In genomic region chr8:121949941-121950748, GRCm38 (mm10) we compare ENCODE assay signal across 8 mouse cellular contexts. TPM values are rescaled to one million over a fixed set of nuclear protein-coding genes. Genes with fewer than 3 reads are reported as not detected.
A peak's percentile ranks its signal among the peaks of the same experiment; 100 is the strongest.
DNase-seq lines count a peak whose midpoint lies in the region; ATAC-seq lines count a peak whose summit lies in the region.

No protein-coding gene starts in this region.

- peak; percentile 72 for ATAC-seq in megakaryocyte progenitor cell, adult 5-6 weeks (replicated peaks; ENCODE audit: poor library complexity)

- peak; percentile 99 for DNase-seq in adipocyte (ENCODE audit: low spot score)
- peak; percentile 98 for DNase-seq in embryo, embryonic 10 days (ENCODE audit: low spot score)
- peak; percentile 99 for DNase-seq in gastrocnemius, postnatal 10 days
- DNase-seq in induced T-regulatory cell, adult 2 months (ENCODE audit: low read depth): peak; percentile 99
- peak; percentile 97 to 98 for DNase-seq in left cerebral cortex, adult 9 months (ENCODE audit: low spot score in 2 of 2)
- peak; percentile 98 for DNase-seq in right cerebral cortex, postnatal 14 days
- peak; percentile 98 to 99 for DNase-seq in urinary bladder, postnatal 36 days (ENCODE audit: low spot score in 2 of 2)

RNA-seq across cellular contexts. Expression of gene Banp, which starts 0.6 kb away (rescaled TPM):
- 10 to 100 TPM in 1 of 2 experiments, 1 to 10 TPM in 1; 6.0 to 11.1 TPM for total RNA-seq in gastrocnemius, postnatal 10 days (2021)
- 7.5 and 9.0 TPM in 2 replicates for total RNA-seq in megakaryocyte progenitor cell, adult 5-6 weeks (2015)
- total RNA-seq in megakaryocyte progenitor cell, adult 5-6 weeks (2017): 21.8 and 41.2 TPM in 2 replicates

RNA-seq across cellular contexts. Expression of gene Car5a, which starts 5.4 kb away (rescaled TPM):
- not detected for total RNA-seq in gastrocnemius, postnatal 10 days (2021)
- total RNA-seq in megakaryocyte progenitor cell, adult 5-6 weeks (2015): not detected in 2 replicates
- not detected in 2 replicates for total RNA-seq in megakaryocyte progenitor cell, adult 5-6 weeks (2017)

RNA-seq across cellular contexts. Expression of gene Slc7a5, which starts 42.7 kb away (rescaled TPM):
- 10 to 100 TPM in 1 of 2 experiments, 1 to 10 TPM in 1; 8.1 to 10.7 TPM for total RNA-seq in gastrocnemius, postnatal 10 days (2021)
- 46.4 and 57.5 TPM in 2 replicates for total RNA-seq in megakaryocyte progenitor cell, adult 5-6 weeks (2015)
- total RNA-seq in megakaryocyte progenitor cell, adult 5-6 weeks (2017): 25.8 and 31.7 TPM in 2 replicates

Comparison
In these comparisons a context has a peak if more than half of its experiments do, and no peak if none do; other contexts are left out.
1. Peak in every context shown above with its lines: DNase-seq and ATAC-seq.